Mouse (Mus musculus) heart, postnatal 0 days (tissue): Measurements from ENCODE around the gene Catsperg2. TPM values are rescaled to one million over a fixed set of nuclear protein-coding genes. Genes with fewer than 3 reads are reported as not detected.

ENCODE experiments used
- ATAC-seq: fragments of 200-750 bp; cut with Nextera tagmentation; 2 replicates; pipeline ENCODE4 v1.8.0; 2017; ENCODE audit warnings: low read depth, moderate number of reproducible peaks, moderate library complexity; ENCODE audit not compliant: insufficient read depth
- DNase-seq: peaks from one replicate; pipeline ENCODE4 v3.0.0-alpha.2; 2016; ENCODE audit warnings: low spot score
- H3K27ac ChIP-seq: fragments of 300-500 bp; sonication (generic); 2 replicates; pipeline ENCODE4 v1.5.1; 2014; ENCODE audit warnings: low read depth, mild to moderate bottlenecking
- H3K27me3 ChIP-seq: fragments of 300-500 bp; sonication (generic); 2 replicates; pipeline ENCODE4 v1.6.1; 2014; ENCODE audit warnings: low read length, mixed read lengths; ENCODE audit not compliant: control insufficient read depth, insufficient read depth
- H3K36me3 ChIP-seq: fragments of 300-500 bp; sonication (generic); replicated peaks from 2 replicates; pipeline ENCODE4 v1.6.1; 2014; ENCODE audit warnings: low read length, mixed read lengths; ENCODE audit not compliant: control insufficient read depth, insufficient read depth
- H3K4me1 ChIP-seq: fragments of 300-500 bp; sonication (generic); 2 replicates; pipeline ENCODE4 v1.6.1; 2014; ENCODE audit warnings: antibody characterized with exemption; ENCODE audit not compliant: control insufficient read depth, insufficient read depth
- H3K4me2 ChIP-seq: fragments of 300-500 bp; sonication (generic); 2 replicates; pipeline ENCODE4 v1.6.1; 2014; ENCODE audit warnings: low read depth, mild to moderate bottlenecking, low read length, moderate library complexity
- H3K4me3 ChIP-seq: fragments of 300-500 bp; sonication (generic); 2 replicates; pipeline ENCODE4 v1.5.1; 2014; ENCODE audit warnings: low read depth, low read length
- H3K9ac ChIP-seq: fragments of 300-500 bp; sonication (generic); replicated peaks from 2 replicates; pipeline ENCODE4 v1.6.1; 2014; ENCODE audit warnings: low read depth, low read length, mixed read lengths
- H3K9me3 ChIP-seq: fragments of 300-500 bp; sonication (generic); replicated peaks from 2 replicates; pipeline ENCODE4 v1.6.1; 2016; ENCODE audit warnings: low read length; ENCODE audit not compliant: control insufficient read depth
- CTCF ChIP-seq: IDR thresholded peaks from 2 replicates; pipeline ENCODE4 v1.5.1; 2016; ENCODE audit warnings: antibody characterized with exemption, control low read depth, low read depth
- EP300 ChIP-seq: IDR thresholded peaks from 2 replicates; pipeline ENCODE4 v1.6.1; 2016; ENCODE audit warnings: antibody characterized with exemption, low read depth
- WGBS: fragments of 180-500 bp; shearing (Covaris S2); extraction: QIAGEN DNeasy Blood & Tissue Kit; methylation state at CpG from one replicate; pipeline ENCODE4 v1.1.7; 2014; 5-methylcytosine and 5-hydroxymethylcytosine counted together
- microRNA counts: library from miRNA; unstranded; fragments of <30 nt; microRNA quantifications from one replicate; lab custom pipeline; 2015
- microRNA-seq: library from miRNA; unstranded; fragments of <30 nt; microRNA quantifications from one replicate; pipeline ENCODE4, GENCODE M21; 2016
- polyA plus RNA-seq: library from polyadenylated mRNA; unstranded; fragments of >200 nt; fragmentation: Nextera tagmentation; extraction: Ambion mirVana; gene quantifications from 2 replicates; pipeline ENCODE4 v1.2.1, GENCODE M21; 2015
- total RNA-seq: library from RNA; depleted of rRNA; stranded (reverse); fragments of >200 nt; gene quantifications from 2 replicates; pipeline ENCODE4 v1.2.3, GENCODE M21; 2014; ENCODE audit warnings: low replicate concordance; rRNA removed

The Catsperg2 gene
- total and polyA plus RNA-seq, 2 experiments from 2014 or later: not detected

- no peaks in the 10 kb centered on the region for H3K4me1 ChIP-seq
- no peak overlapping the region for H3K9ac ChIP-seq
- ATAC-seq (no peak), DNase-seq (peak; percentile 10)
- H3K27ac ChIP-seq: no peak overlapping the region
- no peak overlapping the region for H3K4me2 ChIP-seq
- no peaks in the 10 kb centered on the region for H3K27me3 ChIP-seq
- peaks cover 3% of the 10 kb centered on the region; the same call in 1 of the 2 replicates for H3K9me3 ChIP-seq
- TF ChIP-seq CTCF: peak; percentile 32
- TF ChIP-seq EP300: no peak
- 68% methylated on average over 3 of the region's 3 CpGs for WGBS
- no peak overlapping the region for H3K4me3 ChIP-seq
- no peaks in the 10 kb centered on the region for H3K36me3 ChIP-seq
Measured at GRCm38 (mm10) chr7:29681868-29682267, 45.0 kb downstream of the Catsperg2 start.

MicroRNAs within 50 kb of the gene (microRNA counts, 519-probe panel; counts per million panel counts)
- not detected for microRNA mmu-miR-1964 (lab: Ali Mortazavi, UCI)

Small RNA genes within 50 kb of the gene (microRNA-seq; reads per million reads assigned to microRNA genes)
- gene Mir1964: 1.4 reads per million

Other genes with a start within 250 kb of the Catsperg2 start
- 16.2 and 18.0 TPM in 2 replicates for gene Sipa1l3, start 208.4 kb downstream of the Catsperg2 start, total RNA-seq
- gene Sipa1l3, start 208.4 kb downstream of the Catsperg2 start, polyA plus RNA-seq: 1.4 and 1.7 TPM in 2 replicates
- gene Zfp84, start 41.5 kb upstream of the Catsperg2 start, total RNA-seq: 5.3 and 7.4 TPM in 2 replicates
- gene Zfp84, start 41.5 kb upstream of the Catsperg2 start, polyA plus RNA-seq: 6.0 and 6.1 TPM in 2 replicates
- gene Zfp30, start 57.0 kb upstream of the Catsperg2 start, total RNA-seq: 4.6 and 5.6 TPM in 2 replicates
- gene Zfp30, start 57.0 kb upstream of the Catsperg2 start, polyA plus RNA-seq: 8.1 and 8.4 TPM in 2 replicates
- gene Zfp790, start 89.1 kb upstream of the Catsperg2 start, total RNA-seq: 2.4 and 3.1 TPM in 2 replicates
- 8.3 and 9.3 TPM in 2 replicates for gene Zfp790, start 89.1 kb upstream of the Catsperg2 start, polyA plus RNA-seq
- 2.7 TPM in 1 of 2 replicates, not detected in the other for gene Zfp940, start 126.6 kb upstream of the Catsperg2 start, total RNA-seq
- gene Zfp940, start 126.6 kb upstream of the Catsperg2 start, polyA plus RNA-seq: 0.55 and 0.56 TPM in 2 replicates
- gene Zfp420, start 132.9 kb upstream of the Catsperg2 start, total RNA-seq: 0.70 and 0.80 TPM in 2 replicates
- 2.2 and 2.5 TPM in 2 replicates for gene Zfp420, start 132.9 kb upstream of the Catsperg2 start, polyA plus RNA-seq
- 7.5 and 12.8 TPM in 2 replicates for gene Zfp27, start 179.5 kb upstream of the Catsperg2 start, total RNA-seq
- 6.5 and 7.7 TPM in 2 replicates for gene Zfp27, start 179.5 kb upstream of the Catsperg2 start, polyA plus RNA-seq
- 2.5 and 5.3 TPM in 2 replicates for gene Zfp383, start 181.2 kb upstream of the Catsperg2 start, total RNA-seq
- 2.5 and 3.0 TPM in 2 replicates for gene Zfp383, start 181.2 kb upstream of the Catsperg2 start, polyA plus RNA-seq
- gene Zfp74, start 227.1 kb upstream of the Catsperg2 start, total RNA-seq: 2.0 and 3.2 TPM in 2 replicates
- 5.4 and 5.5 TPM in 2 replicates for gene Zfp74, start 227.1 kb upstream of the Catsperg2 start, polyA plus RNA-seq